Mouse (Mus musculus) lung, postnatal 0 days (tissue): Measurements from ENCODE around the gene Evi2a. TPM values are rescaled to one million over a fixed set of nuclear protein-coding genes. Genes with fewer than 3 reads are reported as not detected.
A peak's percentile ranks its signal among the peaks of the same experiment; 100 is the strongest.

Experiments used
- ATAC-seq: fragments of 200-750 bp; cut with Nextera tagmentation; 2 replicates; pipeline ENCODE4 v1.8.0; 2017; ENCODE audit warnings: moderate library complexity
- DNase-seq: peaks from one replicate; pipeline ENCODE4 v3.0.0-alpha.2; 2016; ENCODE audit warnings: low spot score
- H3K27ac ChIP-seq: fragments of 300-500 bp; sonication (generic); 2 replicates; pipeline ENCODE4 v1.5.1; 2014; ENCODE audit warnings: antibody characterized with exemption, mild to moderate bottlenecking, low read length, mixed read lengths
- H3K27me3 ChIP-seq: fragments of 300-500 bp; sonication (generic); replicated peaks from 2 replicates; pipeline ENCODE4 v1.6.1; 2014; ENCODE audit warnings: low read length, mixed read lengths; ENCODE audit not compliant: insufficient read depth
- H3K36me3 ChIP-seq: fragments of 300-500 bp; sonication (generic); 2 replicates; pipeline ENCODE4 v1.6.1; 2014; ENCODE audit warnings: low read length, mixed read lengths; ENCODE audit not compliant: insufficient read depth
- H3K4me1 ChIP-seq: fragments of 300-500 bp; sonication (generic); 2 replicates; pipeline ENCODE4 v1.6.1; 2014; ENCODE audit warnings: antibody characterized with exemption, low read depth, low read length, mixed read lengths; ENCODE audit not compliant: insufficient read depth
- H3K4me2 ChIP-seq: fragments of 300-500 bp; sonication (generic); replicated peaks from 2 replicates; pipeline ENCODE4 v1.6.1; 2014; ENCODE audit warnings: low read depth, mild to moderate bottlenecking, low read length, moderate library complexity, mixed read lengths
- H3K4me3 ChIP-seq: fragments of 300-500 bp; sonication (generic); 2 replicates; pipeline ENCODE4 v1.5.1; 2014; ENCODE audit warnings: low read depth, low read length
- H3K9ac ChIP-seq: fragments of 300-500 bp; sonication (generic); replicated peaks from 2 replicates; pipeline ENCODE4 v1.6.1; 2014; ENCODE audit warnings: low read depth, mild to moderate bottlenecking
- H3K9me3 ChIP-seq: fragments of 300-500 bp; sonication (generic); 2 replicates; pipeline ENCODE4 v1.6.1; 2016; ENCODE audit warnings: low read length, mixed read lengths
- CTCF ChIP-seq: IDR thresholded peaks from 2 replicates; pipeline ENCODE4 v1.5.1; 2016; ENCODE audit warnings: antibody characterized with exemption, mild to moderate bottlenecking
- EP300 ChIP-seq: IDR thresholded peaks from 2 replicates; pipeline ENCODE4 v1.6.1; 2016; ENCODE audit warnings: antibody characterized with exemption, mild to moderate bottlenecking, control low read depth
- WGBS: fragments of 180-500 bp; shearing (Covaris S2); extraction: QIAGEN DNeasy Blood & Tissue Kit; methylation state at CpG from one replicate; pipeline ENCODE4 v1.1.7; 2014; 5-methylcytosine and 5-hydroxymethylcytosine counted together
- polyA plus RNA-seq: library from polyadenylated mRNA; unstranded; fragments of >200 nt; fragmentation: Nextera tagmentation; extraction: Ambion mirVana; gene quantifications from 2 replicates; pipeline ENCODE4 v1.2.1, GENCODE M21; 2015

The Evi2a gene
- polyA plus RNA-seq, 1 experiment from 2014 or later, result 8.0 TPM

DNA sequence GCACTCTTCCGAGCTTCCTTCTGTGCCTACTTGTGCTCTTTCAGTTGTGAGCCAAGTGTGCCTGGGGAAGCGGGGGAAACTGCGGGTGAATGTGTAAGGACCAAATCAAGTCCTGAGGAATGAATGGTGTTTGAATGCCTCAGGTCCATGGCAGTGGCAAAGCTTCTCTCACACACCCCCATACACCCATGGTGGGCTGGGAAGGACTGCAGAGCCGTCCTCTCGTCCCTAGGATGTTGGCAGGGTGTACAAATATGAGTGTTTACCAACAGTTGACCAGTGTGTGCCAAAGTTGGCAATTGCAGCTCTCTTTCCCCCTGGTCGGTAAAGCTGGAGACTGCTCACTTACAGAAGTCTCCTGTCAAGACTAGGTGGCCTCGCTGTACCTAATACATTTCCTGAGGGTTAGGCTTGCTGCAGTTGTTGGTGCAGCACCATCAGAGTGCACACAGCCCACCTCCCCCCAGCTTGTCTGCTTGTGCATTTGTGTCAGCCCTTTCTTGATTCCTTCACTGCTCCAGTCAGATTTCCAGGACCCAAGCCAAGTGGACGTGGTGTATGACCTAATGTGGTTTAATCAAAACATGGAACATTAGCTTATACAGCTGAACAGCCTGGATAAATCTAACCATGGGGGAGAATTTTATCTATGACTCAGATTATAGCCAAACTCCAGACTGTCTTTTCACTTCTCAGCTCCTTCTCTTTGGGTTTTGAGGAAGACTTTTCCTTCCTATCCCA lies 3.7 kb upstream of the Evi2a start:
- Histone ChIP-seq H3K27ac (no peak overlapping the region), H3K4me3 (no peak overlapping the region), H3K27me3 (no peaks in the 10 kb centered on the region), H3K4me1 (no peaks in the 10 kb centered on the region), H3K4me2 (no peak overlapping the region), H3K9me3 (no peaks in the 10 kb centered on the region), H3K36me3 (peaks cover 10% of the 10 kb centered on the region; the same call in 1 of the 2 replicates), H3K9ac (no peak overlapping the region)
- TF ChIP-seq CTCF (no peak), EP300 (no peak)
- 57% methylated on average over 8 of the region's 8 CpGs for WGBS
- DNase-seq (peak; percentile 74), ATAC-seq (peak; percentile 72)

DNA sequence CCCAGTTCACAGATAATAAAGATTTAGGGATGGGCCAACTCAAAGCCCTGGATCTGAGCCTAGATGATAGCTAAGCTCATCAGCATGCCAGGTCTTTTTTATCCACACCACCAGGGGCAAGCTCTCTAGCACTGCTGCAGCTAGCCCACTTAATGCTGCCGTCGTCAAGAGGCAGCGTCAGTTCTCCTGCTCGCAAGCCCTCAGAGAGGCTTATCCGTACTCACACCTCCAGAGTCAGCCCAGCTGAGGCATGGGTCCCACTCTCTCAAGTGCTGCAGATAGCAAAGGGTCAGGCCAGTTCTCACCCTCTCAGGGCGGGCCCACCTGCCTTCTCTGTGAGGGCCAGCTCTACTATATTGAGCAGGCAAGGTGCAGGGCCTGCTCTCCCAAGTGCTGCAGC lies 2.9 kb upstream of the Evi2a start:
- ATAC-seq, result no peak
- H3K36me3 ChIP-seq, result peaks cover 10% of the 10 kb centered on the region; the same call in 1 of the 2 replicates

DNA sequence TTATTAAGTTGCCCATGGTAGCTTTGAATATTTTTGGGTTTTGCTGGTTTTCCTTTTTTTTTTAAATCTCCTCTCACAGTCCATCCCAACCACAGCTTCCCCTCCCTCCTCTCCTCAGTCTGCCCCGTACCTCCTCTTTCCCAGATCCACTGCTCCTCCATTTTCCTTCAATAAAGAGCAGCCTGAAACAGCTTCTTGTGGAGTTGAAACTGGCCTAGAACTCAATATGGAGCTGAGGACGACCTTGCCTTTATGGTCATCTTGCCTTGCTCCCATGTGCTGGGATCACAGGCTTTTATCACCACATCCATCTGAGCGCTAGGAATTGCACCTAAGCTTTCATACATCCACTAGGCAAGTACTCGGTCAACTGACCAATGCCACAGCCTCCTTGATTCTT lies 1.1 kb upstream of the Evi2a start:
- ATAC-seq (no peak), DNase-seq (no peak)
- no peaks in the 10 kb centered on the region for H3K4me1 ChIP-seq
- no peaks in the 10 kb centered on the region for H3K9me3 ChIP-seq
- H3K4me2 ChIP-seq, result no peak overlapping the region
- TF ChIP-seq EP300 (no peak), CTCF (no peak)
- no peak overlapping the region for H3K27ac ChIP-seq
- no peak overlapping the region for H3K9ac ChIP-seq
- H3K4me3 ChIP-seq, result no peak overlapping the region
- H3K36me3 ChIP-seq, result peaks cover under 1% of the 10 kb centered on the region; the same call in 1 of the 2 replicates
- H3K27me3 ChIP-seq, result no peaks in the 10 kb centered on the region
- WGBS, result 92% methylated on average over 4 of the region's 4 CpGs

More for the DNA sequence above, 2.9 kb upstream of the Evi2a start:
- TF ChIP-seq CTCF (no peak), EP300 (no peak)
- WGBS, result 61% methylated on average over 6 of the region's 6 CpGs
- H3K4me1 ChIP-seq, result no peaks in the 10 kb centered on the region
- no peak overlapping the region for H3K9ac ChIP-seq
- no peak overlapping the region for H3K27ac ChIP-seq
- H3K4me2 ChIP-seq, result no peak overlapping the region
- H3K4me3 ChIP-seq, result no peak overlapping the region
- no peaks in the 10 kb centered on the region for H3K9me3 ChIP-seq
- DNase-seq, result no peak
- no peaks in the 10 kb centered on the region for H3K27me3 ChIP-seq

DNA sequence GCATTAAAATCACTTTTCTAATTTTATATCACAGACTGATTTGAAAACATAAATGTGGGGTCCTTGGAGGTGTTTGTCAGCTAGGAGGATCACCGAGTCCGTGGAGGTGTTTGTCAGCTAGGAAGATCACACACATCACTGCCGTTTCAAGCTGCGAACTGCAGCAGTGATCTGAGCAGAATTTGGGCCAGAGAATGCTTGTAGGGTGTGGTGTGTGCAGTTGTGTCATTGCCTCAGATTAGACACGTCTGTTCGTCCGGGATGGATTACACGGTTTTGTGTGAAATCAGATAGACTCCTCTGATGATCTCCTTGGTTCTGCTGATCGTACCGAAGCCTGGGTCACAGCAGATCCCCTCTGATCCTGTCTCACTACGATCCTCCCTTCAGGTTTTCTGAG lies 365 bp upstream of the Evi2a start:
- Histone ChIP-seq H3K36me3 (no peaks in the 10 kb centered on the region), H3K9ac (no peak overlapping the region), H3K27me3 (no peaks in the 10 kb centered on the region), H3K4me3 (no peak overlapping the region), H3K9me3 (no peaks in the 10 kb centered on the region), H3K27ac (no peak overlapping the region), H3K4me1 (no peaks in the 10 kb centered on the region), H3K4me2 (no peak overlapping the region)
- TF ChIP-seq CTCF (no peak), EP300 (no peak)
- 86% methylated on average over 11 of the region's 11 CpGs for WGBS
- ATAC-seq, result no peak
- no peak for DNase-seq

DNA sequence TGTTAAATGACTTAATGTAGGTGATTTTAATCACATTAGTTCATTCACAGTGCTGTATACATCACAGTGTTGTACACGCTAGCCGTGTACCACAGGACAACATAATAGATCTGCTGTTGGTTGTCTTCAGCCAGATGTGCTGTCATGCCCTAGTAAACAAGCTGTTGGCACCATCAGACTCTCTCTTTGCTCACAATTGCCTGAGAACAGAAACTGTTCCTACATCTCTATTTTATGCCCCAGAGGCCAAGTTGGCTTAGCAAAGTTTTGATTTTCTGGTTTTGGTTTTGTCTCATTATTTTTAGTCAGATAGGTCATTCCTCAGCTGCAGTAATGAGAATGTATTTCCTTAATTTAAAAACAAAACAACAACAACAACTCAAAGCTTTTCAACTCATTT lies 673 bp downstream of the Evi2a start:
- H3K27ac ChIP-seq, result no peak overlapping the region
- no peaks in the 10 kb centered on the region for H3K27me3 ChIP-seq
- no peaks in the 10 kb centered on the region for H3K4me1 ChIP-seq
- no peaks in the 10 kb centered on the region for H3K9me3 ChIP-seq
- WGBS, result 70% methylated on average over 2 of the region's 2 CpGs
- no peak overlapping the region; the same call in 1 of the 2 replicates for H3K4me3 ChIP-seq
- no peak overlapping the region for H3K4me2 ChIP-seq
- no peak for DNase-seq
- no peak for ATAC-seq
- no peak for TF ChIP-seq EP300
- no peak for TF ChIP-seq CTCF
- H3K36me3 ChIP-seq, result no peaks in the 10 kb centered on the region
- H3K9ac ChIP-seq, result no peak overlapping the region

DNA sequence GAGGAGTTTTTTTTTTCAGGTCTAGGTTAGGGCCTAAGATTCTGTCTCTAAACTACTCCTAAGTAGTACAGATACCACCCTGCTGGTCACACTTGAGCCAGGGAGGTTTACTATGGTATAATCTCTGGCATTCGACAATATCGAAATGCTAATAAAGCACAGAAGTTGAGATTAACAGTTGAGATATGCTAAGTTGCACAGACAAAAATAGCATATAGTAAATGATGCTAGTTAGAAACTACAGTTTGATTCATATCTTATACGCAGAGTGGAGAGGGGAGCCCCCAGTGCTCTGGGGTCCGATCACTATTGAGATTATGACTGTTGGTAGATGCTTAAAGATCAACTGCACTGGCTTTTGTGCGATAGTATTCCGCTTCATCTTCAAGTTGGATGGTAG lies 1.2 kb downstream of the Evi2a start:
- 93% methylated on average over 6 of the region's 6 CpGs for WGBS
- H3K27me3 ChIP-seq, result no peaks in the 10 kb centered on the region
- DNase-seq (no peak), ATAC-seq (no peak)
- H3K4me1 ChIP-seq, result no peaks in the 10 kb centered on the region
- TF ChIP-seq CTCF (no peak), EP300 (no peak)
- no peak overlapping the region; the same call in 1 of the 2 replicates for H3K4me3 ChIP-seq
- no peaks in the 10 kb centered on the region for H3K36me3 ChIP-seq
- no peak overlapping the region for H3K4me2 ChIP-seq
- H3K9ac ChIP-seq, result no peak overlapping the region
- H3K27ac ChIP-seq, result no peak overlapping the region
- no peaks in the 10 kb centered on the region for H3K9me3 ChIP-seq
